Mouse (Mus musculus): ENCODE results near the gene Ormdl1.

- TF ChIP-seq CTCF (IDR thresholded peaks at IDR 0.05; ENCODE audit: insufficient read depth, low read length) (no peak), POLR2A (IDR thresholded peaks at IDR 0.05; ENCODE audit: borderline replicate concordance, extremely low read depth, low read depth, low read length) (no peak)
These were observed 27.0 kb upstream of the Ormdl1 start for GRCm38 (mm10) chr1:53269901-53270300.
